Mouse (Mus musculus): Measurements from ENCODE around the gene Gm16381. TPM values are rescaled to one million over a fixed set of nuclear protein-coding genes. Genes with fewer than 3 reads are reported as not detected.

Gene Gm16381
- polyA plus RNA-seq (2015; fragmentation: Nextera tagmentation; extraction: Ambion mirVana), result not detected in 2 replicates

DNA sequence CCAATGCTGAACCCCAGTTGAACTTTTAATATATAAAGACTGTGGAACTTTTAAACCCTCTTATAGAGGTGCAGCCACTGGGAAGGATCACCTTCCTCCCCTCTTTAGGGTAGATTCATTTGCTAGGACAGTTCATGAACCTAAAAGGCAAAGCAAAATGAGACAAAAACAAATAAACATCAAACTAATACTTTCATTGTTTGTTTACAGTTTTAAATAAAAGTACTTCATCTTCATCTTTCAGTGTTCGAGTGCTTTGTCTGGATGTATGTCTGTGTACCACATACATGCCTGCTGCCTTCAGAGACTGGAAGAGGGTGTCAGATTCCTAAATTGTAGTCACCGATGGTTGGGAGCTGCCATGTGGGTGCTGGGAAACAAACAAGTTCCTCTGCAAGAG is at the start of gene Gm16381:
Gm16381 (minus strand) TSS at position 101 of the 400 bp plus-strand sequence.

DNA sequence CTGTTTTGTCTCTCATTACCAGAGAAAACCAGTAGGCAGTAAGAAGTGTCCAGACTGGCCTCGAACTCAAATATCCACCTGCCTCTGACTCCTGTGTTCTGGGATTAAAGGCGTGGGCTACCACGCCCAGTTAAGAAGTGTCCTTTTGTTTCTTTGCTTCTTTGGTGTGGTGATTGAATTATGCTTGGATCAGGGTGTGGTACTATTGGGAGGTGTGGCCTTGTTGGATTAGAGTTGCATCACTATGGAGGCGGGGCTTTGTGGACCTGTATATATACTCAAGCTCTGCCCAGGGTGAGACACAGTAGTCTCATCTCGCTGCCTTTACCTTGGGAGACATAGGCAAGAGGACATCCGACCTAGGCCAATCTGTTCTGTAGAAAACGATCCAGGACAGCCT is 25.9 kb downstream of the Gm16381 start, which contains the start of gene Gm4027:
Gm4027 (plus strand) TSS at position 301 of the 400 bp plus-strand sequence.

DNA sequence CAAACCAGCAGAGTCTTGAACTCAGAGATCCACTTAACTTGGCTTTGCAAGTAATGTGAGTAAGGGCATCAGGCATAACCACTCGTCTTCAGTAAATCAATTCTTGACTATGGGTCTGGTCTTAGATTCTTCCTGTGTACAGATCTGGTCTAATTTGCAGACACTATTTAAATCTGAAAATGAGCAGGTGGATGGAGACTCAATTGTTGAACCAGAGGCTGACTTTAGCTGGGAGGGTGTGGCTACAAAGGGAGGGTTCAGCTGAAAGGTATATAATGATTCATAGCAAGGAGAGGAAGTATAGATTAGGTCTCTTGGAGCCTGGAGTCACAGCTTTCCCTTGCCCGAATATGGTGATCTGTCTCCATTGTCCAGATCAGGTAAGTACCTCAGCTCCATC is 42.0 kb downstream of the Gm16381 start, which contains the start of gene Oog1:
Oog1 (plus strand) TSS at position 301 of the 400 bp plus-strand sequence.

Other genes starting within 250 kb of the Gm16381 start
- 274 and 297 TPM in 2 replicates for gene Slirp, start 200.7 kb downstream of the Gm16381 start, polyA plus RNA-seq (2015; fragmentation: Nextera tagmentation; extraction: Ambion mirVana)
- 18.5 and 22.6 TPM in 2 replicates for gene Alkbh1, start 200.6 kb downstream of the Gm16381 start, polyA plus RNA-seq (2015; fragmentation: Nextera tagmentation; extraction: Ambion mirVana)
- 68.7 and 70.2 TPM in 2 replicates for gene Snw1, start 172.3 kb downstream of the Gm16381 start, polyA plus RNA-seq (2015; fragmentation: Nextera tagmentation; extraction: Ambion mirVana)
- not detected in 2 replicates for gene Gm5788, start 149.9 kb downstream of the Gm16381 start, polyA plus RNA-seq (2015; fragmentation: Nextera tagmentation; extraction: Ambion mirVana)
- gene Gm8300, start 130.3 kb downstream of the Gm16381 start, polyA plus RNA-seq (2015; fragmentation: Nextera tagmentation; extraction: Ambion mirVana), result not detected in 2 replicates
- not detected in 2 replicates for gene Oog1, start 41.9 kb downstream of the Gm16381 start, polyA plus RNA-seq (2015; fragmentation: Nextera tagmentation; extraction: Ambion mirVana)
- not detected in 2 replicates for gene Gm4027, start 25.8 kb downstream of the Gm16381 start, polyA plus RNA-seq (2015; fragmentation: Nextera tagmentation; extraction: Ambion mirVana)
- not detected in 2 replicates for gene Gm21319, start 131.1 kb upstream of the Gm16381 start, polyA plus RNA-seq (2015; fragmentation: Nextera tagmentation; extraction: Ambion mirVana)
- gene Gm21936, start 150.9 kb upstream of the Gm16381 start, polyA plus RNA-seq (2015; fragmentation: Nextera tagmentation; extraction: Ambion mirVana), result not detected in 2 replicates
- not detected in 2 replicates for gene BB287469, start 172.0 kb upstream of the Gm16381 start, polyA plus RNA-seq (2015; fragmentation: Nextera tagmentation; extraction: Ambion mirVana)
- gene Gm2001, start 197.7 kb upstream of the Gm16381 start, polyA plus RNA-seq (2015; fragmentation: Nextera tagmentation; extraction: Ambion mirVana), result not detected in 2 replicates
- gene Gm2016, start 229.5 kb upstream of the Gm16381 start, polyA plus RNA-seq (2015; fragmentation: Nextera tagmentation; extraction: Ambion mirVana), result not detected in 2 replicates

Data from skeletal muscle tissue, postnatal 0 days (tissue).